Mouse (Mus musculus): ENCODE measurements around the gene Ctnna3. TPM values are rescaled to one million over a fixed set of nuclear protein-coding genes. Genes with fewer than 3 reads are reported as not detected.
A peak's percentile ranks its signal among the peaks of the same experiment; 100 is the strongest.
"Not testable (repeated sequence)": the region's sequence is repeated elsewhere in the genome, so short reads cannot be mapped to it uniquely, and the experiment has no call there.

Gene Ctnna3
- polyA plus RNA-seq, 1 experiment: 0.70 TPM

DNA sequence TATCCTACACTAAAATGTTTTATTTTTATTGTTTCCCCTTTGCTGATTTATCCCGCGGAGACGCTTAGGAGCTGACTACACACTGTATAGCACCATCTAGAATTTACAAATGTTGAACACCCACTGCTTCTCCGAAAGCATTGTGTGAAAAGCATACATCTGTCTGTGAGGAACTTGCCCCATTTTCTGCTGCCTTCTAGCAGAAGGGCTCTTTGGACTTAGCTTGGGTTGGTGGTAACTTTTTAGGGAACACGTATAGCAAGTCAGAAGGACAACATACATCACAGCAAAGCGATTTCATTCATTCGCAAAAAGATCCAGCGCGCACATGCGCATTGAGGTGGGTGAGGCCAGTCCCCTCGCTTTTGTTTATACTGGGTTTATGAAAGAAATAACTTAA is 685.3 kb downstream of the Ctnna3 start:
- peak; percentile 2 to 51 for DNase-seq (ENCODE audit: extremely low spot score in 1 of 2, low spot score in 1 of 2)

DNA sequence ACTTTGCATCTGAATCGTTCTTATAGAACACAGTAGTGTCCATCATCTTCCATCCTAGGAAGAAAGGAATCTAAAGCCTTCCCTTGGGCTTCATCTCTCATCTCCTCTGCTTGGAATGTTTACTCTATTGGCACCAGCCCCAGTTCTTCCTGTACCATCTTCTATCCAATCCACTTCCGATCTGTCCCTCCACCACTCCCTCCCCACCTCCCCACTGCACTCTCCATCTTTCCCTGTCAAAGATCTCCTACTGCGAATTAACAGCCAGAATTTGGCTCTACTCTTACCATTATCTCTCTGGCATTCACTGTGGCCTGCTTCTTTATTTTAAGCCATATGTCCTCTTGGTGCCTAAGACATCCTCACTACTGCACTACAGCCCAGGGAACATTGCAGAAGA is 688.9 kb downstream of the Ctnna3 start:
- DNase-seq (ENCODE audit: extremely low spot score in 1 of 2, low spot score in 1 of 2): no peak

DNA sequence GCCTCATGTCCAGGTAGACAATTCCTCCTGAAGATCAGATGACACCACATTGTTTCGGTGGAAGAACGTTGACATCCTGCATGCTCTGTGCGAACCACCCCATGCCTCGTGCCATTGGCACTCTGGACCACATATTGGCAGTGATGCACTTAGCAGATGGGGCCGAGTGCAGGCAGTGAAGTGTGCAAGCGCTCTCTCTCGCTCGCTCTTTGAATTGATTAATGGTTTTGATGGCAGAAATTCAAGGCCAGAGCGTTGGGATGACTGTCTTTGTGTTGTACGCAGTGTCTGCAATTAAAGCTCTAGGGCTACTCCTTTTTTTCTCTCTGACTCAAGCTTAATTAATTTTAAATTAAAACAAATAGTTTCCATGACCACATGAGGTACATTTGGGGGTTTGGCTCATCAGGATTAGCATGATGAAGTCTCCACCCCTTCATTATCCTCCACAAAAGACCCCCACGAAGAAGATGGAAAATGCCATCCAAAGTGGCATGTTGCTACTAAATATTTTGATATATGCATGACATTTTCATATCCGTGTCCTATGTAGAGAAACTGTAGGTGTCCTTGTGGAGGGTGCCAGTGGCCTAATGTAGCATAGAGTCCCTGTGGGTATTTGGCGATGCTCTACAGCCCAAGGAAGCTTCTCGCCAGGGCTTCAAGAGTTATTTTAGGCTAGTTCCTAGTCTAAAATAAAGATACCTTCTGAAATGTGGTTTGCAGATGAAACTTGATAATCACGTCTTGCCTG is 700.7 kb downstream of the Ctnna3 start:
- DNase-seq (ENCODE audit: extremely low spot score in 1 of 2, low spot score in 1 of 2): no peak

DNA sequence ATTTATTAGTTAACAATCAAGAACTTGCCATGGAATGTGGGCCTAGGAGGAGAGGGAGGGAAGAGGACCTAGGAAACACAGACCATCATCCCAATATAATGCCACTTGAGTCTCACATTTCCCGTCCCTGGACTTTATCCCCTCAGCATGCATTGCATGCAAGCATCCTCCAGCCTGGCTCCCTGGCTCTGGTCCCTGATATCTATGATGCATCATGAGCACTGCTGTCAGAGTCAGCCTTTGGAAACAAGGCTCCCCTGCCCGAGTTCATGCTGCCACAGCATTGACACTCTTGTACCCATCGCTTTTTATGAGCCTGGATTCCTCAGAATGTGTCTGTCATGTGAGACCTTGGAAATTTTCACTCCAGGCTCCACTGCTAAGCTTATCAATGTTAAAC is 703.6 kb downstream of the Ctnna3 start:
- no peak for DNase-seq (ENCODE audit: extremely low spot score in 1 of 2, low spot score in 1 of 2)

GRCm38 (mm10) chr10:64135481-64135880 is 705.6 kb downstream of the Ctnna3 start:
- no peak for DNase-seq (ENCODE audit: extremely low spot score in 1 of 2, low spot score in 1 of 2)

GRCm38 (mm10) chr10:64146511-64146910 is 716.6 kb downstream of the Ctnna3 start:
- no peak for DNase-seq (ENCODE audit: extremely low spot score in 1 of 2, low spot score in 1 of 2)

GRCm38 (mm10) chr10:64181696-64182095 is 751.8 kb downstream of the Ctnna3 start:
- peak; percentile 31 to 66 for DNase-seq (ENCODE audit: extremely low spot score in 1 of 2, low spot score in 1 of 2)

DNA sequence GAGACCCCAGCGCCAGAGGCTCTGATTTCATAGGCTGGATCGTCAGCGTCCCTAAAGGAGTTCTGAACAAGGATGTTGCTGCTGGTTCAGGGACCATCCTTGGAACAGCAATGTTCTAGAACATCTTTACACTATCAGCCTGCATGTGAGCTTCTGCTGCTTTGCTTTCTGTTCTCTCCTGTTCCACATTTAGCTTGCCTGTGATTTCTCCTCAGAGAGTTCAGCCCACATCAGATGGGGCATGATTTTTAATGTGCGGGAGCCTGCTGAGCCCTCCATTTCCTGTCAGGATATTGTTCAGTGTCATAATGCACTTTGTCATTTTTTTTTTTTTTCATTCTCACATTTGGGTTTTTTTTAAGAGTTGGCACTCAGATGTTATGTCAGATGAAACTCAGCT is 752.8 kb downstream of the Ctnna3 start:
- peak; percentile 46 to 50 for DNase-seq (ENCODE audit: extremely low spot score in 1 of 2, low spot score in 1 of 2)

DNA sequence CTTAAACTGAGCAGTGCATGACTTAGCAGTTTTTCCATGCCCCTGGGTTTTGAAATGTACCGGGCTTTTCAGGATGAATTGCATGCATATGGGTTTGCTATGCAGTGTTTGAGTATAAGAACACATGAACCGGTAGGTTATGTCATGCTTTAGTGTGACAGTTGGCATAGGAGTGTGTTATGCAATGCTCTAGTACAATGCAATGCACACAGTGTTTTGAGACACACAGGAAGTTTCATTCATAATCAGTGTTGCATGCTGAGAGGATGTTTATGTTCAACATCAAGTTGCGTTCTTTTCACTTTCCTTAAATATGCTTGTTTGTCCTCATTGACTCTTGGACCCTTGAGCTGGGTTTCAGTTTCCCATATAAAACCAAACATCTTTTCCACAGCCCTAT is 758.1 kb downstream of the Ctnna3 start:
- DNase-seq (ENCODE audit: extremely low spot score in 1 of 2, low spot score in 1 of 2): no peak

GRCm38 (mm10) chr10:64197584-64197983 is 767.7 kb downstream of the Ctnna3 start:
- no peak for DNase-seq (ENCODE audit: extremely low spot score in 1 of 2, low spot score in 1 of 2)

DNA sequence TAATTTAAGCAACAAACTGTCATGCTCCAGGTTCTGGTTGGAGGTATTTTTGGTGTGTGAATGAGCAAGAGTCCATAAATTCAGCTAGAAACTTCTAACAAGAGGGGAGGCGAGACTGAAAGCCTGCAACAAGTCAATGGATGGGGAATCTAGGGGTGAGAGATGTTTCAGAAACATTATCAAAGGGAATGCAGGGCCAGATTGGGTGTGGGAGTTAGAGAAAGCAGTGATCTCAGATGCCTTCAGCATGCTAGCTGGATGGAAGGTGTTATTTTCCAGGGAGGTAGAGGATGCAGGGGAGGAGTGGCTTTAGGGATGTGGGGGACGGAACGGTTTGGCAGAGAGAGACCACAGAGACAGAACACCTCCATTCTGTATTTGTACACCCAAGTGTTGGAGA is 785.7 kb downstream of the Ctnna3 start:
- peak; percentile 70 to 82 for DNase-seq (ENCODE audit: extremely low spot score in 1 of 2, low spot score in 1 of 2)

DNA sequence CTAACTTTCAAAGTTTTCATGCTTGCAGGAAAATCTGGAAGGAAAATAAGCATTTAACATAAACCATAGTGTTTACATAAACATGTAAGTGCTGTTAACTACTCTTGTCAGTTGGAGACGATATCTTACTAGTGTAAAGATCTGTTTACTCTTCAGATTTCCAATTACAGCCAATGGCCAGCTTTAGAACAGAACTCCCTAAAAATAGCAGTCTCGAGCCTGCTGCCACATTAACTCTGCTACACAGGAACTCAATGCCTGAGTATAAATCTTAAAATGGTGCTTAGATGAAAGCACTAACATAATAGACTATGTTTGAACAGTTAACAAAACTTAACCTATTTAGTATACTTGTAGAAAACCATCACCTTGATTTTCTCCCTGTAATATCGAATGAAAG is 793.1 kb downstream of the Ctnna3 start:
- no peak for DNase-seq (ENCODE audit: extremely low spot score in 1 of 2, low spot score in 1 of 2)

GRCm38 (mm10) chr10:64224007-64224406 is 794.1 kb downstream of the Ctnna3 start:
- DNase-seq (ENCODE audit: extremely low spot score in 1 of 2, low spot score in 1 of 2): no peak

DNA sequence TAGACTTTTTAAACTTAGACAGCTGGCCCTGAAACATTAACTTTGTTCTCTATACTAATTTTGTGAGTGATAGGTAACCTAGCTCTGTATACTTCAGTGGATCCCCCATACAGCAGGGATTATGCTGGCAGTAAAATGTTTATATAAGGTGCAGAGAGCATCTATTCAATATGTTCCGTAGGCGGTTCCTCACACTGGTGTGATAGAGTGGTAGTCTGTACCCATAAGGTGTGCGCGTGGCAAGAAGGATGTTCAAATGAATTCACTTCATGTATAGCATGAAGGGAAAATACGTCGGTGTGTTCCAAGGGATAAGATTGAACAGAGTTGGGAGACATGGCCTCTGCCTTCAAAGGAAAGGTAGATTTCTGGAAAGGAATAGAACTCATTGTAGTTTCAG is 794.5 kb downstream of the Ctnna3 start:
- peak; percentile 4 to 15 for DNase-seq (ENCODE audit: extremely low spot score in 1 of 2, low spot score in 1 of 2)

DNA sequence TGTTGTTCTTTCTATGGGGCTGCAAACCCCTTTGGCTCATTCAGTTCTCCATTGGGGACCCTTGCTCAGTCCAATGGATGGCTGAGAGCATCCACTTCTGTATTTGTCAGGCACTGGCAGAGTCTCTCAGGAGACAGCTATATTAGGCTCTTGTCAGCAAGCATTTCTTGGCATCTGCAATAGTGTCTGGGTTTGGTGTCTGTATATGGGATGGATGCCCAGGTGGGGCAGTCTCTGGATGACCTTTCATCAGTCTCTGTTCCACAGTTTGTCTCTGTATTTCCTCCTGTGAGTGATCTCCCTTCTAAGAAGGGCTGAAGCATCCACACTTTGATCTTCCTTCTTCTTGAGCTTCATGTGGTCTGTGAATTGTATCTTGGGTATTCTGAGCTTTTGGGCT is 795.9 kb downstream of the Ctnna3 start:
- DNase-seq (ENCODE audit: extremely low spot score in 1 of 2, low spot score in 1 of 2): not testable (repeated sequence)

DNA sequence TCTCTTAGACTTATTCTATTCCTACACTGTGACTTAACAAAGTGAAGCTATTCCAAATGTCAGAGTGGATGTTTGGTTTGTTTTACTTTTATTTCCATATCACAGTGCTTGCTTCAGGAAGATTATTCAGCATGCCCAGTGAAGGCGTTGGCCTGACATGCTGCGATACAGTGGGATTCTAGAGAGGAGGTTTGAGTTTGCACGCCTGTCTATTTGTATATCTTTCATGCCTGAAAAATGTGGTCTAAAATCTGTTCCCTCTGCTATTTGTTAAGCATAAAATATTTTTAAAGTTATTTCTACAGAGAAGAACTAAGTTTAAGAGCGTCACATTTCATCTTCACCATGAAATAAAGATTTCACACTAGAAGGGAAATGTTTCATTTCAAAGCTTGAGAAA is 813.5 kb downstream of the Ctnna3 start:
- peak; percentile 32 to 38 for DNase-seq (ENCODE audit: extremely low spot score in 1 of 2, low spot score in 1 of 2)

DNA sequence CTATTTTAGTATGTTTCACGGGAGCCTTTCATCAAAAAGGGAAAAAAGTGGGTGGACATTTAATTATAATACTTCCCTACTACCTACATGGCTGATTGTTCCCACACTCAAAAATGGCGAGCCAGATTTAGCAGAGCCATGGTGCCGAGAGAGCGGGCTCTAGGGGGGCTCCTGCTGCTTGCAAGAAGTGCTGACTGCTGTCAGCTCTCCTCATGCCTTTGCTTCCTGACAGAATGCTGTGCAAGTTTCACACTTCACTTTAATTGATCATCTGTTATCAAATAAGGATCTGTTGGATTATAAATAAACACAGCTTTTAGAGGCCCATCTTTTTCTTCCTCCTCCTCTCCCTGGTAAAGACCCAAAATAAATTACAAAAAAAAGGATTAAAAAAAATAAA is 838.3 kb downstream of the Ctnna3 start:
- DNase-seq (ENCODE audit: extremely low spot score in 1 of 2, low spot score in 1 of 2): peak; percentile 32 to 34

DNA sequence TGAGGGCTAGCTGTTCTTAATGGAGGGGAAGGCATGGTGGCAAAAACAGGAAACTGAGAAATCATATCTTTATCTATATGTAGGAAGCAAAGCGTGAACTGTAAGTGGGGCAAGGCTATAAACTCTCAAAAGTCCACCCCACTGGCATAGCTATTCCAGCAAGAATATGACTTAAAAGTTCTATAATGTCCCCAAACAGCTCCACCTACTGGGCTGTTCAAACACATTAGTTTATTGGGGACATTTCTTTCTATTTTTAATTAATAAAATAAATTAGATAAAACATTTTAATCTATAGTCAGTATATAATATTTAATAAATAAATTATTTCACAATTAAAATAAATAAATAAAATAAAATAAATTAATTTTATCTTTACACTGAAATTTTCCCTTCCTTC is 845.2 kb downstream of the Ctnna3 start:
- no peak for DNase-seq (ENCODE audit: extremely low spot score in 1 of 2, low spot score in 1 of 2)

DNA sequence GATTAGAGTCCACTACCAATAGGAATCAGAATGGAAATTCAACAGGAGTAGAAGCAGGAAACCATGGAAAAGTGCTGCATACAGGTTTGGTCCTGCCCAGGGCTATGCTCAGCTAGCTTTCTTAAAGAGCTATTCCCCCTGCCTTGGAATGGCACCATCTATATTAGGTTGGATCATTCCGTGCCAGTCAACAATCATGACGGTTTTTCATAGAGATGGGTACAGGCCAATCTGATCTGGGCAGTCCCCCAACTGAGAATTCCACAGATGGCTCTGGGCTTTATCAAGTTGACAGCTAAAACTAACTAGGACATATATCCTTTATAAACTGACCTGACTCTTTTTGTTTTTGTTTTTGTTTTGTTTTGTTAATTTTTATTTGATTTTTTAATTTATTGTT is 848.9 kb downstream of the Ctnna3 start:
- no peak for DNase-seq (ENCODE audit: extremely low spot score in 1 of 2, low spot score in 1 of 2)

DNA sequence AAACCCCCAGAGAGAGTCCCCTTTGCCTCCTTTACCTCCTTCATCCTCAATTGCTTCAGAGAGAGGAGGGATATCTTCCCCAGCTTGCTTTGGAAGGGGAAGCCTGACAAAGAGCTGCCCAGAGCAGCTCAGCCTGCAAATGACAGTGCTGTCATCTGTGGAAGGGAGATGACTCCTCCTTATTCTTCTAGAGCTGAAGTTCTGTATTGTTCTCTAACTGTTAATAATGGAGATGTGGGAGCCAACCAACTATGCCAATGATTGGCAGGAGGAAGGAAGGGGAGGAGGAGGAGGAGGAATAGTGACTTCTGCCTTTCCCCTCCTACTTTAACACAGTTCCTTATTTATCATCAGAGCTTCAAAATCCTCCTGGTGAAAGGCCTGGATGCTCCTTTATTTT is 875.9 kb downstream of the Ctnna3 start:
- DNase-seq (ENCODE audit: extremely low spot score in 1 of 2, low spot score in 1 of 2): peak in 1 of 2 experiments; percentile 9

GRCm38 (mm10) chr10:64311622-64312292 is 881.9 kb downstream of the Ctnna3 start:
- DNase-seq (ENCODE audit: extremely low spot score in 1 of 2, low spot score in 1 of 2): peak; percentile 20 to 59

GRCm38 (mm10) chr10:64320332-64320731 is 890.4 kb downstream of the Ctnna3 start:
- peak; percentile 7 to 58 for DNase-seq (ENCODE audit: extremely low spot score in 1 of 2, low spot score in 1 of 2)
